Mouse (Mus musculus) kidney, postnatal 10 days (tissue): ENCODE data around the gene Dgcr6.
A peak's percentile ranks its signal among the peaks of the same experiment; 100 is the strongest.
"Not testable (repeated sequence)": the region's sequence is repeated elsewhere in the genome, so short reads cannot be mapped to it uniquely, and the experiment has no call there.

Experiments used
- DNase-seq: peaks from one replicate; pipeline ENCODE4 v3.0.0; 2021; ENCODE audit warnings: mixed read lengths

Gene Dgcr6

GRCm38 (mm10) chr16:18052731-18053202 lies at the start of gene Dgcr6:
TSS of gene Dgcr6 (plus strand) at chr16:18052860.
- peak; percentile 90 for DNase-seq

DNA sequence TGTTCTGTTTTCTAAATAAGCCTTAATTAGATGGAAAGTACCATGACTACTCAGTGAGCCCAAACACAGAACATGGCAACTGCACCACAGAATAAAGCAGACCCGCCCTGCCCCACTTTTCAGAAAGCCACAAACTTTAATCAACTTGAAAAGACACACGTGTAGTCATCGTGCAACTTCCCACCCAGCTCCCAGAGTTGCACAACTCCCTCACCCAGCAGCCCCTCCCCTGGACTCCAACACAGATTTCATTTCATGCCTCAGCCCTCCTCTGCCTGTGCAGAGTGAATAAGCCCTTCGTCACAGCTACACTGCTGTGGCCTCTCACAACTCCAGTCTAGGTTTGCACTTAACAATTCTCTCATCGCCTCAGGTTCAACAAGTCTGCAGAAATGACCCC lies 48.1 kb upstream of the Dgcr6 start:
- DNase-seq = no peak

DNA sequence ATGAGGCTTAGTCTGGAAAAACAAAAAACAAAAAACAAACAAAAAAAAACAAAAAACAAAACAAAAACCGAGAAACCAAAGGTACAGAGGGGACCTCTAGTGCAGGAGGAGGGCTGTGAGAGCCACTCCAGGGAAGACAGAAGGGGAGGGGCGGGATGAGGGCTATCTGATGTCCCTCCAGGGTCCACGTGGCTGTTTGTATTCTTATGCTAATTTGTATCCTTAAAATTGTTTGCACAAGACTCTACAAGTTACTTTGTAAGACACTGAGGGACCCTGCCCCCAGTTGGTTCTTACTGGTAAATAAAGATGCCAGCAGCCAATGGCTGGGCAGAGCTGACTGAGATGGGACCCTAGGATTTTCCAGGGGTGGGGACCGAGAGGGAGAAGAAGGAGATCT lies 45.6 kb upstream of the Dgcr6 start:
- no peak for DNase-seq

- no peak for DNase-seq
Observed at GRCm38 (mm10) chr16:18011101-18011500, 41.6 kb upstream of the Dgcr6 start.

- not testable (repeated sequence) for DNase-seq
Observed at GRCm38 (mm10) chr16:18016482-18016881, 36.2 kb upstream of the Dgcr6 start.

GRCm38 (mm10) chr16:18022780-18023557 lies 29.7 kb upstream of the Dgcr6 start:
- no peak for DNase-seq

DNA sequence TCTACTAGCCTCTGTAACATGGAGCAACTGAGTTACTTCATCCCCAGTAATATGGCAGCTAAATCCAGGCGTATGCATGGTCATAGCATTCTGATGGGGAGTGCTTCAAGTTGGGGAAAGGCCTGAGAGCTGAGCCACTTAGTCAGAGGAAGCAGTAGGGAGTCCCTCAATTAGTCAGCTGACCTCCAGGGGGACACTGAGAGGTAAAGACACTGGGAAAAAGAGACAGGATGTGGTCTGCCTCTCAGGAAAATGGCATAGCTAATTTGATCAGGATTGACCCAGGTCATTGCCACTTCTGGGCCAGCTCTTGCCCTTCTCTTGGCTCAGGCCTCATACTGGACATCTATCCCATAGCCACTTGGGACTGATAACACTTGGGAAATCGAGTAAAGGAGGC lies 25.3 kb upstream of the Dgcr6 start:
- no peak for DNase-seq

DNA sequence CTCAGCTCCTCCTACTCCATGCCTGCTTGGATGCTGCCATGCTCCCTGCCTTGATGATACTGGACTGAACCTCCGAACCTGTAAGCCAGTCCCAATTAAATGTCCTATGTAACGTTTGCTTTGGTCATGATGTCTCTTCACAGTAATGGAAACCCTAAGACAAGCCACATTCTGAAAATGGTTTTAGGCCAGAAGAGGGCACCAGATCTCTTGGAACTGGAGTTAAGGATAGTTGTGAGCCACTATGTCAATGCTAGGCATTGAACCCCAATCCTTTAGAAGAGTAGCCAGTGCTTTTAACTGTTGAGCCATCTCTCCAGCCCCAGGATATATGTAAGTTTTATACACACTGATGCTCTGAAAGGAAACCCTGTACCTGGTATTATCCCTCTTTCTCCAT lies 20.9 kb upstream of the Dgcr6 start:
- peak; percentile 40 for DNase-seq

GRCm38 (mm10) chr16:18033289-18033688 lies 19.4 kb upstream of the Dgcr6 start:
- no peak for DNase-seq

- no peak for DNase-seq
Observed at GRCm38 (mm10) chr16:18034286-18034685, 18.4 kb upstream of the Dgcr6 start.

GRCm38 (mm10) chr16:18036425-18036955 lies 16.2 kb upstream of the Dgcr6 start:
- DNase-seq = peak; percentile 77

DNA sequence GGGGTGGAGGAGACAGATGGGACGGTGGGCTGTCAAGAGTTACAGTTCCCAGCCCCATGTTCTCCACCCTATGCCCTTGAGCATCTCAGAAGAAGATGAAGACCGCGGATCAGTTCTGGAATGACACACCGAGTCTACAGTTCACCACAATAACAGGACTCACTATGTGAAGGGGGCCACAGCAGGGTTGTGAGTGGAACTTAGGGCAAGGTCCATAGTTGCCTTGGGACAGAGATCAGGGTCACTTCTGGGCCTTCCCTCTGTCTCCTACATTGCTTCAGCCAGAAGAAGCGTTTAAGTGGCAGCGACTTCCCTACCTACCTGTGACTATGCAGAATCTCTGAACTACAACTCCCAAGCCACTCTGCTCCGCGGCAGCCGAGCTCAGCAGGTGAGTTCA lies 15.6 kb upstream of the Dgcr6 start:
- DNase-seq = no peak

DNA sequence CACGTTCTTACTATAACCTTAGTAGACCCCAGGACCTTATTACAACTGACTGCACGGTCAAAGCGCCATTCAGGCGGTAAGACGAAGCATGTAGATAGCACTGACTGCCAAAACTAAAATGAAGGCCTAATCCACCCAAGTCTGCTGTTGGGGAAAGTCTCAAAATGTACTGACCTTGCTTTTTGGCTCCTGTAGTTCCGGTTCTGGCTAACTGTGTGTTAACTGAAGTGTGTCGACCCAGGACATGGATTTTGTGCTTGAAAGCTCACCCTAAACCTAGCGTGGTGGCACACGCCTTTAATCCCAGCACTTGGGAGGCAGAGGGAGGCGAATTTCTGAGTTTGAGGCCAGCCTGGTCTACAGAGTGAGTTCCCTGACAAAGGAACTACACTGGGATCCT lies 7.7 kb upstream of the Dgcr6 start:
- DNase-seq = no peak

GRCm38 (mm10) chr16:18047660-18048059 lies 5.0 kb upstream of the Dgcr6 start:
- DNase-seq = peak; percentile 59

DNA sequence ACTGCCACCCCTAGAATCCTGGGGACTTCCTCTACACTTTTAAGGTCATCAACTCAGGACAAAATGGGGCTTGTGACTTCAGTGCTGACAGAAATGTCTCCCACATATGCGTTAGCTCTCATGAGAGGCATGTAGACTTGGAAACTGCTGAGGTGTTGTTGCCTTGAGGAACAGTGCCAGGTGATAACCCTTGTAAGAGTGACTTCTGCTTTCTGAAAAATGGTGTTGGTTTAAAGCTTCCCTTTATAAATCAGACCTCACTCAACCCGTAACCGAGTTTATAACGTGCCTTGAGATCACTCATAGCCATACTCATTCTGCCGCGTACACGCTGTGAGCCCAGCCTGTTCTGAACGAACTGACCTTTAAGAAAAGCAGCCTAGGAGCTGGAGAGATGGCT lies 4.6 kb upstream of the Dgcr6 start:
- no peak for DNase-seq

GRCm38 (mm10) chr16:18052322-18052721 lies 338 bp upstream of the Dgcr6 start:
- DNase-seq = no peak

- no peak for DNase-seq
Observed at GRCm38 (mm10) chr16:18056215-18056614, 3.6 kb downstream of the Dgcr6 start.

DNA sequence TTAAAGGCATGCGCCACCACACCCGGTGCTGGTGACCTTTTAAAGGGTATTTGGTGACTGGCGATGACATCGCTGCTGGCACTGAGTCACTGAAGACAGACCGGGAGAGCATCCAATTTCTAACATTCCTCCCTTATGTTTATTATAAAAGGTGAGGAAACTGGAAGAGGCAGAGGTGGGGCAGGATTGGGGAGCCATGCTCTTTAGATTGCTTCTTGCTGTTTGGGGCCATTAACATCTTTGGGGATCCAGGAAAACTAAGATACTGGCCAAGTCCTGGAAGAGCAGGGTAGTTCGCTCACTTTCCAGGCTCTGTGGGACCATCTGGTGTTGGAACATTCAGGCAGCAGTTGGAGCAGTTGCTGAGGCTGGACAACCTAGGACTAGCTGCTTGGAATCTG lies 5.7 kb downstream of the Dgcr6 start:
- DNase-seq = no peak

GRCm38 (mm10) chr16:18059243-18059642 lies 6.6 kb downstream of the Dgcr6 start:
- DNase-seq = no peak

GRCm38 (mm10) chr16:18061201-18061600 lies 8.5 kb downstream of the Dgcr6 start:
- DNase-seq = no peak

GRCm38 (mm10) chr16:18066060-18067009 lies 13.7 kb downstream of the Dgcr6 start:
- peak; percentile 98 for DNase-seq

DNA sequence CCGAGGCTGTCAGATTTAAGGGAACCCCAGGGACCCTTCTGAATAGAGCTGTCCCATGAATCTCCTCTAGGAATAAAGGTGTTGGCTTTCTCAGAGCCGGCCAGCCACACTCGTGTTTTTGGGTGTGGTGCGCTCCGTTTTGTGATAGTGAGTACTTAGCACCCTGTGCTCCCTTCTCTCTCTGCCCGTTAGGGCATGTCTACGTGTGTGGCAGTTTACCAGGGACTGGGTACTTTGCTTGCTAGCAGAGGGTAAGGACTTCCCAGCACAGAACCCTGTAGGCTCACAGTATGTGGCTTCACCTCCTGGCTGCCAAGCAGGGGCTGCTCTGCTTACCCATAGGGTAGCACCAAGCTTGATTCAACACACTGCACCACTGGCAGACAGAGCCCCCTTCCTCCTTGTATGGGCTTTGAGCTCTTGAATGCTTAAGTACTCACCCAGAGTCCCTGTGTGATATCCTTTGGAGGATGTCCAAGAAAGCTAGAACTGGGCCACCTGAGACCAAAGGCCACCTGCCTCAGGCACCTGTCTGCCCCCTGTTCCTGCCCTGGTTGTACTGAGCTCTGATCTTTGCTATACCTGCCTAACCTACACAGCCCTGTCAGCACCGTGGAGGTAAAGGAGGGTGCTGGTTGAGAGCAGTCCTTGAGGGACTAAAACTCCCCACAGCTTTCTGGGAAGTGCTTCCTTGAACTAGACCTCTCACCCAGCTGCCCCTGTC lies 16.2 kb downstream of the Dgcr6 start:
- no peak for DNase-seq

GRCm38 (mm10) chr16:18070798-18071197 lies 18.1 kb downstream of the Dgcr6 start:
- DNase-seq = no peak
